Mouse (Mus musculus) cerebellum, adult 18-20 months (tissue): ENCODE results near the gene Gm44805.
A peak's percentile ranks its signal among the peaks of the same experiment; 100 is the strongest.

Experiments used
- DNase-seq, 2 experiments: peaks; one replicate each; pipeline ENCODE4 v3.0.0; 2021

Gene Gm44805

GRCm38 (mm10) chr7:19681202-19681694 is at the start of gene Gm44805, which contains the start of gene Apoc4:
Gm44805 (minus strand) TSS chr7:19681423.
Apoc4 (minus strand) TSS chr7:19681479.
- no peak for DNase-seq

- DNase-seq = no peak
Observed at GRCm38 (mm10) chr7:19726541-19726940, 45.3 kb upstream of the Gm44805 start.

- DNase-seq = no peak
Observed at GRCm38 (mm10) chr7:19724167-19724566, 42.9 kb upstream of the Gm44805 start.

- no peak for DNase-seq
Observed at GRCm38 (mm10) chr7:19722754-19723195, 41.6 kb upstream of the Gm44805 start.

GRCm38 (mm10) chr7:19719200-19719599 is 38.0 kb upstream of the Gm44805 start:
- DNase-seq = no peak

- no peak for DNase-seq
Observed at GRCm38 (mm10) chr7:19718297-19718952, 37.2 kb upstream of the Gm44805 start.

- no peak for DNase-seq
Observed at GRCm38 (mm10) chr7:19717346-19717745, 36.1 kb upstream of the Gm44805 start.

GRCm38 (mm10) chr7:19716822-19717221 is 35.6 kb upstream of the Gm44805 start:
- no peak for DNase-seq

GRCm38 (mm10) chr7:19716055-19716682 is 34.9 kb upstream of the Gm44805 start:
- DNase-seq = no peak

- peak; percentile 97 to 100 for DNase-seq
Observed at GRCm38 (mm10) chr7:19715239-19716054, 34.2 kb upstream of the Gm44805 start, which contains the start of gene Tomm40. Tomm40 (minus strand) TSS chr7:19715438.

- peak in 1 of 2 experiments; percentile 51 for DNase-seq
Observed at GRCm38 (mm10) chr7:19714836-19715235, 33.6 kb upstream of the Gm44805 start.

GRCm38 (mm10) chr7:19713598-19713997 is 32.4 kb upstream of the Gm44805 start:
- no peak for DNase-seq

GRCm38 (mm10) chr7:19713196-19713595 is 32.0 kb upstream of the Gm44805 start:
- DNase-seq = peak; percentile 41 to 46

- DNase-seq = no peak
Observed at GRCm38 (mm10) chr7:19712414-19712813, 31.2 kb upstream of the Gm44805 start.

- no peak for DNase-seq
Observed at GRCm38 (mm10) chr7:19710650-19711049, 29.4 kb upstream of the Gm44805 start.

GRCm38 (mm10) chr7:19705271-19705670 is 24.0 kb upstream of the Gm44805 start:
- DNase-seq = no peak

- no peak for DNase-seq
Observed at GRCm38 (mm10) chr7:19704475-19704874, 23.3 kb upstream of the Gm44805 start.

GRCm38 (mm10) chr7:19702859-19703555 is 21.8 kb upstream of the Gm44805 start:
- no peak for DNase-seq

- DNase-seq = peak; percentile 34 to 54
Observed at GRCm38 (mm10) chr7:19701069-19701761, 20.0 kb upstream of the Gm44805 start.

- DNase-seq = no peak
Observed at GRCm38 (mm10) chr7:19700299-19701068, 19.3 kb upstream of the Gm44805 start.

GRCm38 (mm10) chr7:19699827-19700148 is 18.6 kb upstream of the Gm44805 start:
- no peak for DNase-seq
